16 mouse cellular contexts compared by ENCODE assay signal in the genomic region with DNA sequence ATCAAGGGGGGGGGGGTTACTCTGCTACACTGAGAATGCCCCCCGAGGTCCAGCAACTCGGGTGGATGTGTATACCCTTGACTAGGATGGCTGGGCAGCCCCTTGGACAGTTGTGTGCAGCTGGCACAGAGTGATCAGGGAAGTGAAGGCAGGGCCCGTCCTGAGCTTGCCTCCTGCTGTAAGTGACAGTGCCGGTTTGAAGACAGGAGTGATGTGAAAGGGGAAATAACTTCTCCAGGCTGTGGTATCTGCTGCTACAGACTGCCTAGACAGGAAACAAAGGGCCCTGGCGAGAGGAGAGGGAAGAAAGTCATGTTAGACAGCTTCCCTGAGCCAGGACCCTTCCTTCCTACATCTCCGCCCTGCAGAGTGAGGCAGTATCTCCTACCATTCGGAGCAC. TPM values are rescaled to one million over a fixed set of nuclear protein-coding genes. Genes with fewer than 3 reads are reported as not detected.
DNase-seq lines count a peak whose midpoint lies in the region; ATAC-seq and TF ChIP-seq lines count a peak whose summit lies in the region.
"Had no signal": no experiment of that assay in that cellular context is flagged by ENCODE, and none has a peak within 500 bp of the region (broad histone marks: within the 10 kb centered on the region; RNA-seq: fewer than 3 reads in every experiment).

No protein-coding gene starts in this region.

- no peak for TF ChIP-seq EP300 in liver, embryonic 14.5 days (IDR thresholded peaks at IDR 0.05; ENCODE audit: low read depth)

- H3K4me1 ChIP-seq in embryonic facial prominence, embryonic 13.5 days: peaks cover 36% of the 10 kb centered on the region
- H3K4me1 ChIP-seq in embryonic facial prominence, embryonic 10.5 days: peaks cover 63% of the 10 kb centered on the region
- H3K4me1 ChIP-seq in intestine, embryonic 15.5 days (replicated peaks): peaks cover 15% of the 10 kb centered on the region
- H3K4me1 ChIP-seq in intestine, postnatal 0 days (replicated peaks; ENCODE audit: control insufficient read depth, insufficient read depth, low read length): no peaks in the 10 kb centered on the region; the same call in 1 of the 2 replicates
- H3K4me1 ChIP-seq in liver, embryonic 14.5 days (replicated peaks; ENCODE audit: control insufficient read depth in 2 of 2, insufficient read depth in 2 of 2, low read length in 1 of 2): peaks cover 0 to 6% of the 10 kb centered on the region in 2 experiments; a peak in 2 of 4 replicates

- no peak overlapping the region for H3K4me3 ChIP-seq in embryonic facial prominence, embryonic 13.5 days
- no peak overlapping the region for H3K4me3 ChIP-seq in embryonic facial prominence, embryonic 10.5 days
- no peak overlapping the region for H3K4me3 ChIP-seq in intestine, embryonic 15.5 days (replicated peaks)
- no peak overlapping the region for H3K4me3 ChIP-seq in intestine, postnatal 0 days (ENCODE audit: low read depth, low read length)
- no peak overlapping the region for H3K4me3 ChIP-seq in liver, embryonic 14.5 days (ENCODE audit: insufficient read depth in 1 of 2, low read depth in 2 of 2, low read length in 2 of 2)
- H3K4me3 ChIP-seq: midbrain, embryonic 10.5 days had no signal

- no peak for ATAC-seq in embryonic facial prominence, embryonic 13.5 days (ENCODE audit: insufficient number of reproducible peaks, insufficient read depth, low FRiP score, low TSS enrichment, low read depth)
- ATAC-seq in intestine, embryonic 15.5 days: no peak
- ATAC-seq in intestine, postnatal 0 days: no peak
- peak; percentile 69 for ATAC-seq in common myeloid progenitor, adult 5-6 weeks (replicated peaks; ENCODE audit: low read depth, poor library complexity, severe bottlenecking)
- 0 out of 2 replicates have a peak, but pooled peaks have one; percentile 21 for ATAC-seq in liver, embryonic 14.5 days (ENCODE audit: insufficient read depth)

- DNase-seq in embryonic facial prominence, embryonic 10.5 days (ENCODE audit: low spot score): no peak
- DNase-seq in liver, embryonic 14.5 days (ENCODE audit: low read depth in 3 of 3, low spot score in 3 of 3): no peak
- DNase-seq in spleen, postnatal 4 days (ENCODE audit: low spot score in 2 of 2): no peak
- no peak for DNase-seq in thymus, postnatal 10 days (ENCODE audit: low spot score in 2 of 2)
- DNase-seq: kidney, adult 2 months had no signal

- no peak for TF ChIP-seq CTCF in intestine, postnatal 0 days (IDR thresholded peaks at IDR 0.05; ENCODE audit: low read depth)
- TF ChIP-seq CTCF in liver, embryonic 14.5 days (IDR thresholded peaks at IDR 0.05; ENCODE audit: low read depth): no peak

- H3K36me3 ChIP-seq in embryonic facial prominence, embryonic 13.5 days: peaks cover 25% of the 10 kb centered on the region
- peaks cover 59% of the 10 kb centered on the region for H3K36me3 ChIP-seq in embryonic facial prominence, embryonic 10.5 days (replicated peaks)
- H3K36me3 ChIP-seq in intestine, embryonic 15.5 days: no peaks in the 10 kb centered on the region
- H3K36me3 ChIP-seq in intestine, postnatal 0 days (ENCODE audit: control insufficient read depth, insufficient read depth): no peaks in the 10 kb centered on the region
- no peaks in the 10 kb centered on the region for H3K36me3 ChIP-seq in liver, embryonic 14.5 days (replicated peaks; ENCODE audit: control insufficient read depth, insufficient read depth, low read depth)

- H3K27me3 ChIP-seq in embryonic facial prominence, embryonic 13.5 days: no peaks in the 10 kb centered on the region
- no peaks in the 10 kb centered on the region for H3K27me3 ChIP-seq in embryonic facial prominence, embryonic 10.5 days (replicated peaks; ENCODE audit: low read depth, poor library complexity, severe bottlenecking)
- no peaks in the 10 kb centered on the region for H3K27me3 ChIP-seq in intestine, embryonic 15.5 days (replicated peaks)
- H3K27me3 ChIP-seq in intestine, postnatal 0 days (replicated peaks; ENCODE audit: control insufficient read depth, insufficient read depth, low read length): peaks cover 16% of the 10 kb centered on the region
- H3K27me3 ChIP-seq in liver, embryonic 14.5 days (ENCODE audit: control insufficient read depth, insufficient read depth, low read length): peaks cover 16% of the 10 kb centered on the region

- 0 out of 2 replicates have a peak overlapping the region, but pooled peaks have one; percentile 7 for H3K27ac ChIP-seq in embryonic facial prominence, embryonic 13.5 days
- H3K27ac ChIP-seq in embryonic facial prominence, embryonic 10.5 days (replicated peaks): no peak overlapping the region; the same call in 1 of the 2 replicates
- H3K27ac ChIP-seq in intestine, embryonic 15.5 days: no peak overlapping the region
- H3K27ac ChIP-seq in intestine, postnatal 0 days (ENCODE audit: low read depth, low read length): no peak overlapping the region
- H3K27ac ChIP-seq in liver, embryonic 14.5 days: no peak overlapping the region
- H3K27ac ChIP-seq: midbrain, embryonic 10.5 days had no signal

- no peak overlapping the region for H3K9ac ChIP-seq in embryonic facial prominence, embryonic 13.5 days
- no peak overlapping the region for H3K9ac ChIP-seq in intestine, embryonic 15.5 days
- H3K9ac ChIP-seq in intestine, postnatal 0 days (ENCODE audit: low read depth, low read length): no peak overlapping the region
- H3K9ac ChIP-seq in liver, embryonic 14.5 days (replicated peaks): no peak overlapping the region

- H3K9me3 ChIP-seq in embryonic facial prominence, embryonic 13.5 days: no peaks in the 10 kb centered on the region
- no peaks in the 10 kb centered on the region for H3K9me3 ChIP-seq in embryonic facial prominence, embryonic 10.5 days
- no peaks in the 10 kb centered on the region for H3K9me3 ChIP-seq in intestine, embryonic 15.5 days
- no peaks in the 10 kb centered on the region for H3K9me3 ChIP-seq in intestine, postnatal 0 days (ENCODE audit: control insufficient read depth)
- no peaks in the 10 kb centered on the region for H3K9me3 ChIP-seq in liver, embryonic 14.5 days (ENCODE audit: control insufficient read depth, low read length)
- H3K9me3 ChIP-seq: midbrain, embryonic 10.5 days had no signal

- 75% methylated on average over 7 of the region's 7 CpGs for WGBS in embryonic facial prominence, embryonic 13.5 days
- WGBS in embryonic facial prominence, embryonic 10.5 days: 79% methylated on average over 7 of the region's 7 CpGs
- 68% methylated on average over 7 of the region's 7 CpGs for WGBS in intestine, embryonic 15.5 days
- 69% methylated on average over 7 of the region's 7 CpGs for WGBS in intestine, postnatal 0 days
- WGBS in liver, embryonic 14.5 days (ENCODE audit: insufficient replicate concordance): 8% methylated on average over 7 of the region's 7 CpGs

- no peak overlapping the region for H3K4me2 ChIP-seq in embryonic facial prominence, embryonic 13.5 days
- 0 out of 2 replicates have a peak overlapping the region, but pooled peaks have one; percentile 4 for H3K4me2 ChIP-seq in intestine, embryonic 15.5 days (replicated peaks)
- no peak overlapping the region for H3K4me2 ChIP-seq in intestine, postnatal 0 days (replicated peaks; ENCODE audit: low read depth)
- H3K4me2 ChIP-seq in liver, embryonic 14.5 days (ENCODE audit: low read depth): no peak overlapping the region

RNA-seq across cellular contexts. Expression of a gene that starts 5.2 kb away (rescaled TPM):
- 10.9 and 13.1 TPM in 2 replicates for polyA plus RNA-seq in embryonic facial prominence, embryonic 13.5 days (2015; fragmentation: Nextera tagmentation; extraction: Ambion mirVana)
- 13.5 and 14.7 TPM in 2 replicates for polyA plus RNA-seq in embryonic facial prominence, embryonic 10.5 days (2016; fragmentation: Nextera tagmentation; extraction: Ambion mirVana)
- polyA plus RNA-seq in intestine, embryonic 15.5 days (2015; fragmentation: Nextera tagmentation; extraction: Ambion mirVana): 7.8 and 9.1 TPM in 2 replicates
- 4.1 and 5.4 TPM in 2 replicates for polyA plus RNA-seq in intestine, postnatal 0 days (2015; fragmentation: Nextera tagmentation; extraction: Ambion mirVana)
- 0.63 and 0.91 TPM in 2 replicates for total RNA-seq in common myeloid progenitor, adult 5-6 weeks (2017)
- 0.58 and 0.65 TPM in 2 replicates for polyA plus RNA-seq in liver, embryonic 14.5 days (2012; rRNA removed)
- polyA plus RNA-seq in liver, embryonic 14.5 days (2014; fragmentation: Nextera tagmentation; extraction: Ambion mirVana): 0.56 and 0.61 TPM in 2 replicates

RNA-seq across cellular contexts. Expression of a gene that starts 42.6 kb away (rescaled TPM):
- 9.8 and 10.9 TPM in 2 replicates for polyA plus RNA-seq in embryonic facial prominence, embryonic 13.5 days (2015; fragmentation: Nextera tagmentation; extraction: Ambion mirVana)
- 14.3 and 15.5 TPM in 2 replicates for polyA plus RNA-seq in embryonic facial prominence, embryonic 10.5 days (2016; fragmentation: Nextera tagmentation; extraction: Ambion mirVana)
- 5.2 and 5.6 TPM in 2 replicates for polyA plus RNA-seq in intestine, embryonic 15.5 days (2015; fragmentation: Nextera tagmentation; extraction: Ambion mirVana)
- 1.6 and 2.2 TPM in 2 replicates for polyA plus RNA-seq in intestine, postnatal 0 days (2015; fragmentation: Nextera tagmentation; extraction: Ambion mirVana)
- total RNA-seq in common myeloid progenitor, adult 5-6 weeks (2017): 1.6 and 4.6 TPM in 2 replicates
- polyA plus RNA-seq in liver, embryonic 14.5 days (2012; rRNA removed): 0.56 and 0.60 TPM in 2 replicates
- 0.68 and 1.1 TPM in 2 replicates for polyA plus RNA-seq in liver, embryonic 14.5 days (2014; fragmentation: Nextera tagmentation; extraction: Ambion mirVana)

RNA-seq across cellular contexts. Expression of a gene that starts 50.5 kb away (rescaled TPM):
- not detected in 2 replicates for polyA plus RNA-seq in embryonic facial prominence, embryonic 13.5 days (2015; fragmentation: Nextera tagmentation; extraction: Ambion mirVana)
- not detected in 2 replicates for polyA plus RNA-seq in embryonic facial prominence, embryonic 10.5 days (2016; fragmentation: Nextera tagmentation; extraction: Ambion mirVana)
- not detected in 2 replicates for polyA plus RNA-seq in intestine, embryonic 15.5 days (2015; fragmentation: Nextera tagmentation; extraction: Ambion mirVana)
- polyA plus RNA-seq in intestine, postnatal 0 days (2015; fragmentation: Nextera tagmentation; extraction: Ambion mirVana): not detected in 2 replicates
- total RNA-seq in common myeloid progenitor, adult 5-6 weeks (2017): not detected in 2 replicates
- not detected in 2 replicates for polyA plus RNA-seq in liver, embryonic 14.5 days (2012; rRNA removed)
- not detected in 2 replicates for polyA plus RNA-seq in liver, embryonic 14.5 days (2014; fragmentation: Nextera tagmentation; extraction: Ambion mirVana)
- total RNA-seq: adrenal gland, adult 18-20 months; gastrocnemius, postnatal 4 days; layer of hippocampus, postnatal 10 days had no signal
- polyA plus RNA-seq: cortical plate, adult 2 months; kidney, adult 2 months; limb, embryonic 11.5 days; midbrain, embryonic 10.5 days; small intestine, adult 2 months had no signal

Comparison
In these comparisons a context has a peak if more than half of its experiments do, and no peak if none do; other contexts are left out.
1. ATAC-seq: peak in common myeloid progenitor, adult 5-6 weeks (single experiment) and liver, embryonic 14.5 days (single experiment); none in embryonic facial prominence, embryonic 13.5 days (single experiment), intestine, embryonic 15.5 days (single experiment) and intestine, postnatal 0 days (single experiment).